Mouse (Mus musculus): Measurements from ENCODE around the gene Esp4.
"Not testable (repeated sequence)": the region's sequence is repeated elsewhere in the genome, so short reads cannot be mapped to it uniquely, and the experiment has no call there.

Esp4 gene

GRCm38 (mm10) chr17:40598294-40598693 is at the start of gene Esp4:
TSS of gene Esp4 (plus strand) at chr17:40598594.
- DNase-seq (ENCODE audit: low spot score), result no peak

GRCm38 (mm10) chr17:40553470-40553869 is 44.9 kb upstream of the Esp4 start:
- DNase-seq (ENCODE audit: low spot score), result no peak

GRCm38 (mm10) chr17:40561207-40561606 is 37.2 kb upstream of the Esp4 start, which contains the start of gene Esp6:
TSS of gene Esp6 (plus strand) at chr17:40561507.
- no peak for DNase-seq (ENCODE audit: low spot score)

GRCm38 (mm10) chr17:40583906-40584305 is 14.5 kb upstream of the Esp4 start:
- not testable (repeated sequence) for DNase-seq (ENCODE audit: low spot score)

- DNase-seq (ENCODE audit: low spot score), result no peak
Measured at GRCm38 (mm10) chr17:40591297-40591696, 7.1 kb upstream of the Esp4 start.

- DNase-seq (ENCODE audit: low spot score), result not testable (repeated sequence)
Measured at GRCm38 (mm10) chr17:40631775-40632174, 33.4 kb downstream of the Esp4 start, which contains the start of gene Esp3. TSS of gene Esp3 (plus strand) at chr17:40632075.
